Comparison of ENCODE assay signal across 14 mouse cellular contexts in genomic region chr3:138977413-138977812, GRCm38 (mm10).
"Had no signal": no experiment of that assay in that cellular context is flagged by ENCODE, and none has a peak within 500 bp of the region (broad histone marks: within the 10 kb centered on the region; RNA-seq: fewer than 3 reads in every experiment).

No protein-coding gene starts in this region.

- H3K9me3 ChIP-seq: limb, embryonic 15.5 days; liver, embryonic 12.5 days; lung, embryonic 15.5 days; midbrain, embryonic 15.5 days; neural tube, embryonic 13.5 days; stomach, embryonic 15.5 days had no signal

- ATAC-seq: liver, embryonic 12.5 days; midbrain, embryonic 15.5 days had no signal

- H3K4me2 ChIP-seq: limb, embryonic 15.5 days; liver, embryonic 12.5 days; lung, embryonic 15.5 days; midbrain, embryonic 15.5 days; neural tube, embryonic 13.5 days; stomach, embryonic 15.5 days had no signal

- H3K4me3 ChIP-seq: limb, embryonic 15.5 days; liver, embryonic 12.5 days; lung, embryonic 15.5 days; midbrain, embryonic 10.5 days; midbrain, embryonic 15.5 days; neural tube, embryonic 13.5 days; stomach, embryonic 15.5 days had no signal

- H3K27ac ChIP-seq: limb, embryonic 15.5 days; liver, embryonic 12.5 days; lung, embryonic 15.5 days; midbrain, embryonic 10.5 days; midbrain, embryonic 15.5 days; neural tube, embryonic 13.5 days; stomach, embryonic 15.5 days had no signal

- H3K4me1 ChIP-seq: limb, embryonic 15.5 days; liver, embryonic 12.5 days; lung, embryonic 15.5 days; midbrain, embryonic 10.5 days; midbrain, embryonic 15.5 days; neural tube, embryonic 13.5 days; stomach, embryonic 15.5 days had no signal

- H3K27me3 ChIP-seq: limb, embryonic 15.5 days; liver, embryonic 12.5 days; lung, embryonic 15.5 days; midbrain, embryonic 15.5 days; neural tube, embryonic 13.5 days; stomach, embryonic 15.5 days had no signal

- H3K9ac ChIP-seq: limb, embryonic 15.5 days; liver, embryonic 12.5 days; lung, embryonic 15.5 days; midbrain, embryonic 15.5 days; neural tube, embryonic 13.5 days; stomach, embryonic 15.5 days had no signal

- DNase-seq: kidney, adult 2 months; kidney, postnatal 36 days; lung, postnatal 36 days; retina, postnatal 1 day; right cerebral cortex, postnatal 4 days; spleen, adult 18-20 months; thymus, postnatal 36 days had no signal
